Mouse (Mus musculus) lung, postnatal 36 days (tissue): Measurements from ENCODE around the gene Tmem132b.

Source experiments
- DNase-seq: peaks from one replicate; pipeline ENCODE4 v3.0.0; 2022; ENCODE audit warnings: mixed read lengths

Tmem132b gene

DNA sequence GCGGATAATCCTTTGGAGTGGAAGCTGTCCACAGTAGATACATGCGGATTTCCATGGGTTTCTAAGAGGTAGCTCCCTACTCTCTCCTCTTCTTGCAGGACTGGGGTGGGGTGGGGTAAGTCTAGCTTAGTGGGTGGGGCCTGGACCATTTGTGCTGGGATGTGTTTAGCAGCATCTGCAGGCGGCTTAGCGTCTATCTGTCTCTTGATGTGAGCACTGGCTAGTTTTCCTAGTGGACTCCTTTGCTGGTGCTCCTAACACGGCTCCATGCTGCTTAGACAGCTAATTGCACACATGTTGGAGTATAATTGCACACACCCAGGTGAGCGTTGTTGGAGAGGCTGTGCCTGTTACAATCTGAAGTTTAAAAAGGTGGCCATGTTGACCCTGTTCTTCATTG is 149.3 kb downstream of the Tmem132b start:
- DNase-seq, result no peak

DNA sequence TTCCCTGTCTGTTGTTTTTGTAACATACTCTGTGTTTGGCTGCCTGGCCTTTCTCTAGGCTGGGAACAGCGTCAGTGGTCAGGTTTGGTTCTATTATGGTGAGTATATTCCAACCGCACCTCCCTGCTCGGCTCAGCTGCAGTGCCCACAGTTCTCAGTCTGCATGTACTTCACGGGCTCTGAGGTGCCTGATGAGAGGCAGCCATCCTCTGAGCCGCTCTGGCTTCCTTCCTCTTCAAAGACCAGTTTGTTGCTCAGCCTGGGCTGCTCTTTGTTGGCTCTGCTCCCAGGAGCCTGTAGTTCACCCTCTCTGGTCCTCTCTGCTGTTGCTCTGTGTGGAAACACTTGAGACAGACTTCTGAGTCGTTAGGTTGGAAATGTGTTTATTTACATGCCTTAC is 151.9 kb downstream of the Tmem132b start:
- no peak for DNase-seq

DNA sequence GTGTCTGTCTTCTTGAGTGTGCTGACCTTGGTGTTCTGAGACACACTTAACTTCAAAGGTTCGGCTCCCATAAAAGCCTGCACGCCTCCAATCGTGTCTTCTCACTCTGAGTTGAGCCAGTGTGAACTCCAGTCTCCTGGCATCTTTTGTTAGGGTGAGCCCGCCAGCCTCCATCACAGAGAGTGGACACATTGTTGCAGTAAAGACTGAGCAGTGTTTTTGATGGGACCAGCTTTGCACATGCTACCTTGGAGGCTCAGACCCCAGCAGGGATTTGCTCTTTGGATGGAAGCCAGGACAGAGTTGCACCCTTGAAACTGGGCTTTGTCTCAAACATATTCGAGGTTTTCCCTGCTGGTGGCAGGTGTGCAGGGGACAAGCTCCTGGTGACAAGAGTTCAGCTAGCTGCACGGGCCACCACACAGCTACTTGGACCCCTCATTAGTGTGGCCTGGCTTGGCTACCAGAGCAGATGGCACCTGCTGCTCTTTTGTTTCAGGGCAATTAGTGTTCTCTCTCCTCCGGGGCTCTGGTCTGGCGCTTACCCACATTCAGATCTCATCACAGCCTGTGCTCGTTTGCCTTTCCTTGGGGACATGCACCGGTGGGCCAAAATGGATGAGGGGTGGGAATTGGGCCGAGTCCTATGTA is 154.2 kb downstream of the Tmem132b start:
- DNase-seq, result no peak

DNA sequence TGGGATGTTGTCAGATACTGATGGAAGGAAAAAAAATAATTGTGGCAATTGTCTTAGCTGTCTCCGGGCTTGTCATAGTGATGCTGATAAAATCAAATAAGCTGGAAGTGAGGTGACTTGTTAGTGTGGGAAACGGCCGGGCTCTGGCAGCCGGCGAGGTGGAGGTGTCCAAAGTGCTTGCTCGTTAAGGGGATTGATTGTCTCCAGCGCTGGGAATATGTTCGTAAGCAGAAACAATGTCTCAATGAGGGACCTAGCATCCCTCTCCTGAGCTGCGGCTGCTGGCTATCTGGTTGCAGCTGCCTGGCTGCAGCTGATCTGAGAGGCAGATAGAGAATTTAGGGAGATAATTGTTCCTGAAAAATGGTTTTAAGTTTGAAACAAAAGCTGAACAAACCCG is 161.0 kb downstream of the Tmem132b start:
- no peak for DNase-seq

DNA sequence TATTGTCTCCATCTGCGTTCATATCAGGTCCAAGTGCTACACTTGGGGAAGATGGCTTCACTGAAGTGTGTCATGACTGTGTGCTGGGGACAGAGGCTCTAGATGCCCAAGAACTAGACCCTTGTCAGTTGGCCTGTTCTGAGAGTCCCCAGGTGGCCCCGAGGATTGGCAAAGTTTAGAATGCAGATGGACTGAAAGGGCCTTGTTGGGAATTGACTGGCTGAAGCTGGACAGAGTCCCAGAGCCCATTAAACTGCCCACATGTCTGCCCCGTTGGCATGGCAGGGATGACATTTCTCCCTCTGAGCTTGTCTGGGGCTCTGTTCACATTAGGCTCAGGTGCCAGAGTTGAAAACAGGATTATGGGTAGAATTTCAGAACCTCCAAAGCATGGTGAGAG is 167.8 kb downstream of the Tmem132b start:
- DNase-seq, result no peak

DNA sequence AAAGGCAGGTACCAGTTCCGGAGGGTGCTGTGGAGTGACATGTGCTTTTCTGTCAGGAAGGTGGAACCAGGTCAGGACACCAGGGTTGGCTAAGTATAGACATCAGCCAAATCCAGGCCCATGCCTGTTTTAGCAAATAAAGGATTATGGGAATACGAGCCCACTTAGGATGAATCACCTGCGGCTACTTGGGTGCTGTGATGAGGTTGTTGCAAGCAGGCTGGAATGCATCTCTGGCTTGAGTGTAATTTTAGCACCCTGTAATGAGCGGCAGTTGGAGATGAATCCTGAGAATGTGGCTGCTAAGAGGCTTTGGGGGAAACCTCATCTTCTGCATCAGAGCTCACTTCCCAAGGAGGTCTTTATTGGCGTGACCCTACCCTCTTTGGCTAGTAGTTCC is 168.7 kb downstream of the Tmem132b start:
- no peak for DNase-seq

DNA sequence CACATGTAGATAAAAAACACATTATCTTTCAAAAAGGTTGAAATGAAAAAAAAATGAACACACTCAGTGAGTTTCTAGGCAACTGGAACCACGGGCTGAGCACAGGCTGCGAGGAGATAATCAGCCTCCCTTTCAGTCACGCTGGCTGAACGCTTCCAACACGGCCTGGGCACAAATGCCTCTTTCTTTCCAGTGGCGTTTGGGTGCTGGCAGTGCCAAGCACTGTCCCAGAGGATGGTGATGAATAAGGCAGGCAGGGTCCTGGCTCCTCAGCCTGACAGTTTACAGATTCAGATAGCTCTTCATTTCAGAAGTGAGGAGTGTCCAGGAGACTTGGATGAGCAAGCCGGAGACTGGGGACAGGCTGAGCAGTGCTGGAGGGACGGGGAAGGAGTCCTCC is 173.8 kb downstream of the Tmem132b start:
- DNase-seq, result no peak

DNA sequence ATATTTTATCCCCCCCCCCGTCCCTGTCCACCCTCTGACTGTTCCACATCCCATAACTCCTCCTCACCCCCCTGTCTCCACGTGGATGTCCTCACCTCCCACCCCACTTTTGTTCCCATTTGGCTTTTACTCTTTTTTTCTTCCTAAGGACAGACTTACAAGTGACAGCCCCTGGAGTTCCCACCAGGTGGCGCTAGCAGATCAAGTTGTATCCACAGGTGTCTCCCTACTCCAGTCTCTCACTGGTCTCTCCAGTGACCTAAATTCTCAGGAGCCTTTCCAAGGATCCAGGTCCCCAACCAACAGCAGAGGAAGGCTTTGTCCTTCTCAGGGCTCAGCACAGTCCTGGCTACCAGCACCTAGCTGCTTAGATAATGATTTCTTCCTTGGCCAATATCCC is 177.6 kb downstream of the Tmem132b start:
- peak; percentile 49 for DNase-seq

DNA sequence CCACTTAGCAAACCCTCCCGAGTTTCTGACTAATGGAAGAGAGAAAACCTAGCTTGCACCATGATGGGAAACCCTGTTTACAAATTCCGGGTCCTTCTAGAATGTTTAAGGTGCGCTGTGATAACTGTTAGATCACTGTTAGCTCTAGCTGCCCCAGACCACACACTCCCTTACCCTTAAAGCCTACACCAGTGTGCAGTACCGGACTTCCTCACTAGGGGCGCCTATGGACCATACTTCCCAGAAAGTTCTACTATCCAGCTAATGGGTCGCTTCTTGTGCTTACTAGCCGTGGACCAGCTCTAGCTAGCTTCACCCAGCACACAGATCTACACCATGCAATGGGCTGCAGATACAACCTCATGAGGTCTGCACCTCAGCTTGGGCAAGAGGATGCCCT is 195.2 kb downstream of the Tmem132b start:
- DNase-seq, result no peak

DNA sequence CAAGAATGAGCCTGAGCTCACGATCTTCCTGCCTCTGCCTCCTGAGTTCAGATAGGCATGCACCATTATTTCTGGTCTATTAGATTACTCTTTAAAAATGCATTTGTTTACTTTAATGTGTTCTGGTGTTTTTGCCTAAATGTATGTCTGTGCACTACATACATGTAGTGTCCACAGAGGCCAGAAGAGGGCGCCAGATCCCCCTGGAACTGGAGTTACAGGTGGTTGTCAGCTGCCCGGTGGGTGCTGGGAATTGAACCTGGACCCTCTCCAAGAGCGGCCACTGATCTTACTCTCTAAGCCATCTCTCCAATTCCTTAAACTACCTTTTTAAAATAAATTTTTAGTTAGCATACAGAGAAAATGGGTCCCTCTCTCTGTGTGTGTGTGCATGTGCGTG is 195.9 kb downstream of the Tmem132b start:
- no peak for DNase-seq

DNA sequence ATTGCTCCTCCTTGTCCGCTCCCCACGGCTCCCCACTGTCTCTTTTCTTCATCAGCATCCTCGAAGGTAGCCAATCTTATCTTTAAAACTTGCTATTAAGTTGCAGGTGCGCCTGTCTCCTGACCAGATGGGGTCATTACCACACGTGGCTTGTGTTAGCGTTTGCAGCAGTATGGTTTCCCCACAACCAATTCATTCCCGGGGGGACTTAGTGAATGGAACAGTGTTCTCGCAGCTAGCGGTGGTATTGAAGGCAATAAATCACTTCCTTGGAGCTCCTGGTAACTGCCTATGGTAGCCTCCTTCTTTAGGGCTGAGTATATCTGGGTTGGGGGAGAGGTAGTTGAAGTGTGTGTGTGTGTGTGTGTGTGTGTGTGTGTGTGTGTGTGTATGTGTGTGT is 196.4 kb downstream of the Tmem132b start:
- no peak for DNase-seq

DNA sequence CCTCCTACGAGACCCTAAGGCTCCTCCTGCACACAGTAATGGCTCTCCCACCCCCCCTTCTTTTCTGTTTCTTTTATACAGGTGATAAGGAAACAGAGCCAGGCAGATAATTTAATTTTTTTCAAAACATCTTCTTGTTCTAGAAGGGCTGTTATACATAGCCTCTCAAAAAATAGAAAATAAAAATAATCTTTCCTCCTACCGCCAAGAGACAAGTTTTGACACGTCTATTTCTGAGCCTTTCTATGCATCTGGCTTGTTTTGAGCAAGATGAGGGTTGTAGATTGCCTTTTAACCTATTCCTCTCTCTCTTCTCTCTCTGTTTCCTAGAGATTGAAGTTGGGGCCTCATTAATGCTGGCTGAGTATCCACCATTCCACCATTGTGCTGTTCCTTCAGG is 196.9 kb downstream of the Tmem132b start:
- DNase-seq, result no peak

DNA sequence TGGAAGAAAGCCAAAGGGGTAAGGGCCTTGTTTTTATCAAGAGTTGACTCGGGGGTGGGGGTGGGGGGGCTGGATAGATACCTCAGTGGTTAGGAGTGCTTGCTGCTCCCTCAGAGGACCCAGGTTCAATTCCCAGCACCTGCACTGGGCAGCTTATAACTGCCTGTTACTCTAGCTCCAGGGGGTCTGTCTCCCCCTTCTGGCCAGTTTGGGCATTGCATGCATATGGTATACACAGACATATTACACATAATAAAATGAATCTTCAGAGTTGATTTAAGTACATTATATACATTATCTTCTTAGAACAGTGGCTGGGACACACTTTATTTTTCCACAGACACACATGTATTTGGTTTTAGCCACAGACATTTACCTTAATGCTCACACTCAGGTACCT is 202.2 kb downstream of the Tmem132b start:
- DNase-seq, result no peak

DNA sequence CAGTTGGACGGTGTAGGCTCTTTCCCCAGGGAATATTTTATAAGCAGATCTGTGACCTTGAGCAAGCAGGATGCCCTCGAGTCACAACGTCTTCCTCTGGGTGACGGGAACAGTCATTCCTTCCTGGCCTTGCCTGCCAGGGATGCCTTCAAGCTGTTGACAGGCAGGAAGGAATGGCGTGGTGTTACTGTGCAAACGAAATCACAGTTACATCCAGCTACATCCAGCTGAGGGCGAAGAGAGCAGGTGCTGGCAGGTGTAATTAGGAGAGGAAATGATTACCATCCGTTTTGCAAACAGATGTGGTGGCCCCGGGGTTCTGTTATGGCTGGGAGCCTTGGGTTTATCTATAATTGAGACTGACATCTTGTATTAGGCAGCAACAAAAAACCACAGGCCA is 205.5 kb downstream of the Tmem132b start:
- no peak for DNase-seq

DNA sequence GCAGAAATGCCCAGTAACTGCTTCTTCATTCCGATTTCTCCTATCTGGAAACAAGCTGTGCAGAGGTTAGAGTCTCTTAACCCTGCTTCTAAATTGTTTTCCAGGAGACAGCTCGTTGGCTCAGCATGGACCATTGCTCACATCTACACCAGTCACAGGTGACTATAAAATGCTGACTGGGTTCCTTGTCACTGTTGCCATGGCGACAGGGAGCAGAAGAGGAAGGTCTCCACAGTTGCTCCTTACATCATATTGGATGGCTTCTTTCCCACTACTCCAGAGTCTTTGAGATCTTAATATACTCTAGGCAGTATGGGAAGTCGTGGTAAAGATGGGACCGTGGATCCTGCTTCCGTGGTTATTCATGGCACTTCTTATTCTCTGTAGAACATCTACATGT is 211.9 kb downstream of the Tmem132b start:
- DNase-seq, result no peak

DNA sequence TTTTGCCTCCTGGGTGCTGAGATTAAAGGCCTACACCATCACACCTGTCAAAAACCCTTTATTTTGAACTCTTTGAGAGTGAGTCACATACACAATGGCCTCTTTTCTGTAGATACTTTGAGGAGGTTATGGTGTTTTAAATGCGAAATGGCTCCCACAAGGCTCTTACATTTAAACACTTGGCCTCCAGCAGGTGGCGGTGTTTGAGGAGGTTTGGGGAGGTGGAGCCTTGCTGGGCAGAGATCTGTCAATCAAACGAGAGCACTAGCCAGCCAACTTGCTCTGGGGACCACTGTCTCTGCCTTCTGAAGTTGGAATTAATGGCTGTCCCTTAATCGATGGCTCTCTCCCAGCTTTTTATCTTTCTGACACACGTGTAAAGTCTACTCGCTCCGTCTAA is 214.2 kb downstream of the Tmem132b start:
- no peak for DNase-seq

DNA sequence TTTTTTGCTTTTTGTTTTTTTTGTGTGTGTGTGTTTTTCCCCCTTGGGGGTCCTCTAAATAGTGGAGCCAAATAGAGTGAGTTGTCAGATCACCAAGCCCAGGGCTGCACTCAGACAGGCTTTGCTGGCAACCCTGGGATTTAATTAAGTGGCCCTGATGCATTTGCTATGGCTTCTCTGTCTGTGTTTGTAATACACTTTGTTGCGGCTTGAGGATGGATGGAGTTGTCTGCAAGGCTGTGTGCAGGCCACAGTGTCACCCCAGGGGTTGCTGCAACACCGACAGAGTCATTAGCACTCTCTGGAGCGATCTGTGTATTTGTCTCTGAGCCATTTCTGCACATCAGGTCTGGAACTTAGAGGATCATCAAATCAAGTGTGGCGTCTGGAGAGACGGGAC is 219.9 kb downstream of the Tmem132b start:
- DNase-seq, result peak; percentile 25

DNA sequence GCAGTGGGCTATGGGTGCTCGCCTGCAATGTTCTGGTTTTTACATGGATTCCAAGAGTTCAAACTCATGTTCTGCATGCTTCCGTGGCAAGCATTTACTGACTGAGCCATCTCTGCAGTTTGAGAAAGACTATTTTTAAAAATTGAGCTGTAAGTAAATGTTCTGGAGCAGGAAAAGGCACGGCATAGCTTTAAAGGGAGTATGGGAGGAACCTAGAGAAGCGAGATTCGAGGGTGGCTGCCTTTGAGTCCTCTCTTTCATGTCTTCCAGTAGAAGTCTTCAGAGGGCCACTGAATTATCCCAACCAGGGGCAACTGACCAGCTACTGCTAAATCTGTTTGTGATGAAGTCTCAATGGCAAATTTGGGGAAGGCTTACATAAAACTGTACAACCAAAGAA is 221.0 kb downstream of the Tmem132b start:
- no peak for DNase-seq

DNA sequence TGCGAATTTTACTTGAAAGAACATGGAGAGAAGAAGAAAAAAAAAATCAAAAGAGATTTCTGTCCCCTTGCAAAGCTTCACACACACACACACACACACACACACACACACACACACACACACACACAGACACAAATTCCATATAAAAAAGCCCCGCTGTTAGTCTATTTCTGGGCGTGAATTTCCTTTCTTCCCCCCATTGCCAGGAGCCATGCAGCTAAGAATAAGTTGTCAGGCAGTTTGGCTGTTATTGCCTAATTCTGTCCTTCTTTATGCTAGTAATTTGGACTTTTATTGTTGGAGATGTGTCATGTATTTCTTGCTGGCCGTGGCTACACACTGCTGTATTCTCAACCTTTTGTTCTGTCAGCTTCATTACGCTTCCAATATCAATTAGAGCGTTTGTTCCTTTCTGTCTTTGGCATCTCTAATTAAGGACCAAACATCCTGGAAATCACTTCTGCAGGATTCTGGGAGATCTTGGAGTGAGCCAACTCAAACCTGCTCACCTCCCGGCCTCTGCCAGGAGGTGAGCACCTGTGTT is 225.5 kb downstream of the Tmem132b start:
- DNase-seq, result no peak

DNA sequence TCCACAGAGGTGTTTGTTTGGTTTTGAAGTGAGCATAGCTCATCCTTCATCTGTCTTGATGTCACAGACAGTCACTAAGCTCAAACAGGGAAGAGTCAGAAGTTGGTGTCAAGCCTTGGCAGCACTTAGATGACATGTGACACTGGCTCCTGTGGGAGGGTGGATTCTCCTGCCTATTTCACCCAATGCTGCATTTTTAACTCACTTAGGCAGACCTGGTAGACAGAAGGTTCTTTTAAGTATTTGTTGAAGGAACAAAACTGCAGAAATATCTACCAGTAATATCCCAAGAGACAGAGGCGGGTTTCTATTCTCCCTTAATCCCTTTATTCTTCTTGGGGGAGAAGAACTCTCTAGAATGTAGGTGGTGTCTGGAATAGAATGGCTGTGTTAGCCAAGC is 226.9 kb downstream of the Tmem132b start:
- DNase-seq, result no peak

DNA sequence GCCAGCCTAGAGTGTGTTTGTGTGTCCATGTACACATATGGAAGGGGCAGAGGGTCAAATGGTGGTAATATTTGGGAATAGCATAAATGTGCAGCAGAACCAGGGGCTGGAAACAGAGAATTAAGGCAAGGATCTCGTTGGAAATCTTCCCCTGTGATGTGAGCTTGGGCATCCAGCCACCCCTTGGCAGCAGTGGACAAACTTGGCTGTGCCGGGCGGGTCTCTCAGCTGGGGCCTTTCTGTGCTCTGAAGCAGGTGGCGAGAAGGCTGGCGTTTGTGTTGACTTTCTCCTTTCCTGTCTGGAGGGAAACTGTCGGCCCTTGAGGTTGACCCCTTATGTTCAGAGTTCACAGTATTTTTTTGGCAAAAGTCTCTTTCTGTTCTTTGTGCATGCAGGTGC is 235.4 kb downstream of the Tmem132b start:
- DNase-seq, result no peak

DNA sequence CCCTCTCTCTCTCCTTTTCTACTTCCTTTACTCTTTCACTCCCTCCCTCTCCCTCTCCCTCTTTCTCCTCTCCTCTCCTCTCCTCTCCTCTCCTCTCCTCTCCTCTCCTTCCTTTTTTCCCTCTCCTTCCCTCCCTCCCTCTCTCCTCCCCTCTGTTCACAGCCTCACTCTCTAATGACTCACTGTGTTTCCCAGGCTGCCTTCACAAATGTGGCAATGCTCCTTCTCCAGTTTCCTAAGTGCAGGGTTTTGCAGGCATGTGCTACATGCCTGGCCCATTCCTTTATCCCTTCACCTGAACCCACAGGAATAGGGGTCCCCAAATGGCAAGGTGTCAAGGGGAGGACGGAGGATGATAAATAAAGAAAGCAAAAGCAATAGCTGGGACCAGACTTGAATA is 236.4 kb downstream of the Tmem132b start:
- no peak for DNase-seq

DNA sequence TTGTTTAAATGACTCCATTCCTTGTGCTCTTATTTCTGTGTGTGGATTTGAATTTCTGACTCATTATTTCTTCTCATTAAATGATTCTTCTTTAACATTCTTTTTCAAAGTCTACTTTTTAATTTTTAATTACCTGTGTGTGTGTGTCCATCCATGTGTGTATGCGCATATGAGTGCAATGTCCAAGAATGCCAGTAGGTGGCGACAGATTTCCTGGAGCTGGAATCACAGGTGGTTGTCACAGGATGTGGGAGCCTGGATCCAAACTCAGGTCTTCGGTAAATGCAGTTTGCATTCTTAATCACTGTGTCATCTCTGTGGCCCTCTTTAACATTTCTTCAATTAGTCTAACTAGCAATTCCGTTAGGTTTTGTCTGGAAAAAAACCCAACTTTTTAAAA is 240.7 kb downstream of the Tmem132b start:
- DNase-seq, result no peak

DNA sequence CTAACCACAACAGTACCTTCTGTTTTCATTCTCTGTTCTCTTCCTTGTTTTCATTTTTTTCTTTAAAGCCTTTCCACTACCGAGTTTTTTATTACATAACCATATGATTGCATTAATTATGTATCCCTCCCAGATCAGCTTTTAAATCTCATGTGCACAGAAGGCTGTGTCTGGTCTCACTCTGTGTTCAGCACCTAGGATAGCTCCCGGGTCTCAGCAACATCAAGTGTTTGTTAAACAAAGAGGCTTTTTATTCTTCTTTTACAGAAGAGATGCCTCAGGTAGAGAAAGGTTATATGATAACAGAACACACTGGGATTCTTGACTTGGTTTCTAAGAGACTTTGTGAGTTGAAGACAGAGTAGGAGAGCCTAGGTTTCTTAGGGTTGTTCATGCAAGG is 241.2 kb downstream of the Tmem132b start:
- no peak for DNase-seq

DNA sequence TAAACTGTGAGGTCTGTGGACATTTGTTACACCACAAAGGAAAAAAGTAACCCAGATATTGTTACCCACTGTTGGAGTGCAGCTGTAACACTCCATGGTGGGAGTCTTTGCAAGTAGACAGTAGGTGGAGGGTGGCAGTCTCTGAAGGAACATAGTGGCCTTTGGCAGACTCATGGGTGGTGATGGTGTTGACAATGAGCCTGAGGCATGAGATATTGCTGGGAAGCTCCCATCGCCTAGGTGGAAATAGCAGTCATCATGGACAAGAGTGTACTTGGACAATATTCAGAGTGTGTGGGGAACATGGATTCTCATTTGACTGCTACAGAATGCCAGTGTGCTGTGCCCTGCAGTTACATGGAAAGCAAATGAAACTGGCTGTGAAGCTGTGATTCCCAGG is 248.8 kb downstream of the Tmem132b start:
- no peak for DNase-seq

DNA sequence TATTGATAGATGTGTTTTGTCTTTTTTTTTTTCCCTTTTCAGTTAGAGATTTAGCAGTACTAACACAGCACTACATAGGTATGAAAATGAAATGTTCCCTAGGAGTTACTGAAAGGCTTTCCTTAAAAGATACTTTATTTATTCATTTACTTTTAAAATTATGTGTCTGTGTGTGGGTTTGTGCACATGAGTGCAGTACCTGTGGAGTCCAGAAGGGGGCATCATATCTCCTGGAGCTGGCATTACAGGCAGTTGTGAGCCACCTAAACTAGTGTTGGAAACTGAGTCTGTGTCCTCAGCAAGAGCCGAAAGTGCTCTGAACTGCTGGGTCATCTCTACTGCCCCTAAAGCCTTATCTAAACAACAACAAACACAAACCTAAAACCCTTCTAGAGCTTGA is 261.1 kb downstream of the Tmem132b start:
- no peak for DNase-seq
